Mouse (Mus musculus) forebrain, postnatal 0 days (tissue): Measurements from ENCODE around the gene Fv1. TPM values are rescaled to one million over a fixed set of nuclear protein-coding genes. Genes with fewer than 3 reads are reported as not detected.

Source experiments
- ATAC-seq: fragments of 200-750 bp; cut with Nextera tagmentation; 2 replicates; pipeline ENCODE4 v1.8.0; 2017; ENCODE audit warnings: mild to moderate bottlenecking, moderate library complexity
- DNase-seq: peaks from one replicate; pipeline ENCODE4 v3.0.0-alpha.2; 2015
- H3K27ac ChIP-seq: fragments of 300-500 bp; sonication (generic); 2 replicates; pipeline ENCODE4 v1.5.1; 2014; ENCODE audit warnings: low read depth, mild to moderate bottlenecking, antibody characterized with exemption, low read length, moderate library complexity, mixed read lengths
- H3K27me3 ChIP-seq: fragments of 300-500 bp; sonication (generic); 2 replicates; pipeline ENCODE4 v1.6.1; 2014; ENCODE audit warnings: mild to moderate bottlenecking, low read length, mixed read lengths; ENCODE audit not compliant: insufficient read depth
- H3K36me3 ChIP-seq: fragments of 300-500 bp; sonication (generic); 2 replicates; pipeline ENCODE4 v1.6.1; 2014; ENCODE audit warnings: mild to moderate bottlenecking, moderate library complexity; ENCODE audit not compliant: insufficient read depth
- H3K4me1 ChIP-seq: fragments of 300-500 bp; sonication (generic); 2 replicates; pipeline ENCODE4 v1.6.1; 2014; ENCODE audit warnings: antibody characterized with exemption; ENCODE audit not compliant: insufficient read depth
- H3K4me2 ChIP-seq: fragments of 300-500 bp; sonication (generic); 2 replicates; pipeline ENCODE4 v1.6.1; 2014; ENCODE audit warnings: low read depth, mild to moderate bottlenecking, moderate library complexity
- H3K4me3 ChIP-seq: fragments of 300-500 bp; sonication (generic); 2 replicates; pipeline ENCODE4 v1.5.1; 2014; ENCODE audit warnings: low read depth, low read length, mixed read lengths
- H3K9ac ChIP-seq: fragments of 300-500 bp; sonication (generic); 2 replicates; pipeline ENCODE4 v1.6.1; 2014; ENCODE audit warnings: mild to moderate bottlenecking
- H3K9me3 ChIP-seq: fragments of 300-500 bp; sonication (generic); 2 replicates; pipeline ENCODE4 v1.6.1; 2016; ENCODE audit warnings: low read length
- CTCF ChIP-seq: sonication (generic); IDR thresholded peaks from 2 replicates; pipeline ENCODE4 v1.5.1; 2016; ENCODE audit warnings: antibody characterized with exemption, control low read depth, low read depth
- WGBS: fragments of 180-500 bp; shearing (Covaris S2); extraction: QIAGEN DNeasy Blood & Tissue Kit; methylation state at CpG from one replicate; pipeline ENCODE4 v1.1.7; 2014; 5-methylcytosine and 5-hydroxymethylcytosine counted together
- polyA plus RNA-seq: library from polyadenylated mRNA; unstranded; fragments of >200 nt; fragmentation: Nextera tagmentation; extraction: Ambion mirVana; gene quantifications from 2 replicates; pipeline ENCODE4 v1.2.1, GENCODE M21; 2015
- total RNA-seq: library from RNA; depleted of rRNA; stranded (reverse); fragments of >200 nt; gene quantifications from 2 replicates; pipeline ENCODE4 v1.2.3, GENCODE M21; 2014; rRNA removed

Fv1 gene
- total and polyA plus RNA-seq, 2 experiments from 2014 or later = 4.2 to 8.5 TPM

GRCm38 (mm10) chr4:147906230-147906629, 37.5 kb downstream of the Fv1 start:
- ATAC-seq (no peak), DNase-seq (no peak)
- H3K4me3 ChIP-seq = no peak overlapping the region
- H3K27me3 ChIP-seq = no peaks in the 10 kb centered on the region
- H3K36me3 ChIP-seq = peaks cover 6% of the 10 kb centered on the region
- H3K27ac ChIP-seq = no peak overlapping the region
- TF ChIP-seq CTCF = no peak
- WGBS = 88% methylated on average over 5 of the region's 5 CpGs
- no peak overlapping the region for H3K4me2 ChIP-seq
- H3K9ac ChIP-seq = no peak overlapping the region
- H3K4me1 ChIP-seq = peaks cover 6% of the 10 kb centered on the region; the same call in 1 of the 2 replicates
- H3K9me3 ChIP-seq = no peaks in the 10 kb centered on the region

- H3K27me3 ChIP-seq = no peaks in the 10 kb centered on the region
- DNase-seq (no peak), ATAC-seq (no peak)
- 88% methylated on average over 5 of the region's 5 CpGs for WGBS
- no peaks in the 10 kb centered on the region for H3K4me1 ChIP-seq
- no peaks in the 10 kb centered on the region for H3K36me3 ChIP-seq
- H3K9me3 ChIP-seq = no peaks in the 10 kb centered on the region
- no peak for TF ChIP-seq CTCF
- no peak overlapping the region for H3K27ac ChIP-seq
- no peak overlapping the region for H3K4me2 ChIP-seq
- H3K9ac ChIP-seq = no peak overlapping the region
- H3K4me3 ChIP-seq = no peak overlapping the region
These were observed 40.7 kb downstream of the Fv1 start for GRCm38 (mm10) chr4:147909486-147909885.

GRCm38 (mm10) chr4:147918459-147919121, 49.8 kb downstream of the Fv1 start:
- H3K9ac ChIP-seq = no peak overlapping the region
- no peaks in the 10 kb centered on the region for H3K27me3 ChIP-seq
- H3K4me1 ChIP-seq = no peaks in the 10 kb centered on the region
- DNase-seq (peak; percentile 39), ATAC-seq (0 out of 2 replicates have a peak, but pooled peaks have one; percentile 27)
- no peak overlapping the region for H3K4me3 ChIP-seq
- H3K4me2 ChIP-seq = no peak overlapping the region
- H3K9me3 ChIP-seq = no peaks in the 10 kb centered on the region
- no peaks in the 10 kb centered on the region for H3K36me3 ChIP-seq
- TF ChIP-seq CTCF = peak; percentile 72
- 59% methylated on average over 7 of the region's 7 CpGs for WGBS
- H3K27ac ChIP-seq = no peak overlapping the region

Other genes starting within 250 kb of the Fv1 start
- 1.9 and 4.0 TPM in 2 replicates for gene Zfp979, start 226.5 kb upstream of the Fv1 start, total RNA-seq
- 0.86 and 1.6 TPM in 2 replicates for gene Zfp979, start 226.5 kb upstream of the Fv1 start, polyA plus RNA-seq
- not detected in 2 replicates for gene Zfp534, start 166.4 kb upstream of the Fv1 start, total RNA-seq
- gene Zfp534, start 166.4 kb upstream of the Fv1 start, polyA plus RNA-seq = not detected in 2 replicates
- gene Zfp984, start 59.2 kb upstream of the Fv1 start, total RNA-seq = 6.8 and 8.6 TPM in 2 replicates
- gene Zfp984, start 59.2 kb upstream of the Fv1 start, polyA plus RNA-seq = 3.9 and 4.8 TPM in 2 replicates
- 15.6 and 16.5 TPM in 2 replicates for gene Zfp933, start 20.6 kb upstream of the Fv1 start, total RNA-seq
- gene Zfp933, start 20.6 kb upstream of the Fv1 start, polyA plus RNA-seq = 2.9 and 4.6 TPM in 2 replicates
- 32.9 and 35.7 TPM in 2 replicates for gene Miip, start 163 bp upstream of the Fv1 start, total RNA-seq
- 31.7 and 32.3 TPM in 2 replicates for gene Miip, start 163 bp upstream of the Fv1 start, polyA plus RNA-seq
- gene Mfn2, start 35.7 kb downstream of the Fv1 start, total RNA-seq = 57.8 and 69.9 TPM in 2 replicates
- 59.4 and 83.3 TPM in 2 replicates for gene Mfn2, start 35.7 kb downstream of the Fv1 start, polyA plus RNA-seq
- gene Plod1, start 67.8 kb downstream of the Fv1 start, total RNA-seq = 13.5 and 18.8 TPM in 2 replicates
- gene Plod1, start 67.8 kb downstream of the Fv1 start, polyA plus RNA-seq = 17.3 and 17.9 TPM in 2 replicates
- 43.4 and 57.7 TPM in 2 replicates for gene 2510039O18Rik, start 71.9 kb downstream of the Fv1 start, total RNA-seq
- 12.0 and 12.8 TPM in 2 replicates for gene 2510039O18Rik, start 71.9 kb downstream of the Fv1 start, polyA plus RNA-seq
- gene Nppb, start 116.8 kb downstream of the Fv1 start, total RNA-seq = not detected in 2 replicates
- gene Nppb, start 116.8 kb downstream of the Fv1 start, polyA plus RNA-seq = 0.21 TPM in 1 of 2 replicates, not detected in the other
- gene Nppa, start 131.7 kb downstream of the Fv1 start, total RNA-seq = 1.5 TPM in 1 of 2 replicates, not detected in the other
- gene Nppa, start 131.7 kb downstream of the Fv1 start, polyA plus RNA-seq = 1.1 and 2.2 TPM in 2 replicates
- gene Clcn6, start 169.8 kb downstream of the Fv1 start, total RNA-seq = 48.2 and 61.0 TPM in 2 replicates
- gene Clcn6, start 169.8 kb downstream of the Fv1 start, polyA plus RNA-seq = 19.9 and 26.3 TPM in 2 replicates
- gene Mthfr, start 170.1 kb downstream of the Fv1 start, total RNA-seq = 27.0 and 34.5 TPM in 2 replicates
- gene Mthfr, start 170.1 kb downstream of the Fv1 start, polyA plus RNA-seq = 3.6 and 7.9 TPM in 2 replicates
- gene Agtrap, start 219.1 kb downstream of the Fv1 start, total RNA-seq = 3.8 and 4.2 TPM in 2 replicates
- gene Agtrap, start 219.1 kb downstream of the Fv1 start, polyA plus RNA-seq = 5.6 and 7.9 TPM in 2 replicates